Mouse (Mus musculus) v-Abl transformed pro-B cells (cell line): Measurements from ENCODE around the gene Sec22a.

Source experiments
- in situ Hi-C, 2 experiments: fragments of 400-800 bp; cut with MboI; formaldehyde crosslinking; loops; one replicate each; pipeline ENCODE4 v1.15.1; 2025; ENCODE audit not compliant: unreplicated experiment in 2 of 2

Sec22a gene

GRCm38 (mm10) chr16:35363150-35364062, at the start of gene Sec22a:
Gene Sec22a, minus strand, starts transcription at chr16:35363918.
- in situ Hi-C loops = loop anchor here (25.0 kb wide), 5 partner anchors 449 to 1649 kb away; partner anchors contain the start of genes Parp14 (in 1 of the 2) and Polq (in 1 of the 2)

GRCm38 (mm10) chr16:35406706-35407105, 43.0 kb upstream of the Sec22a start:
- in situ Hi-C loops = no loop called here

GRCm38 (mm10) chr16:35406166-35406565, 42.4 kb upstream of the Sec22a start:
- in situ Hi-C loops = no loop called here

GRCm38 (mm10) chr16:35405348-35406080, 41.8 kb upstream of the Sec22a start:
- in situ Hi-C loops = no loop called here

DNA sequence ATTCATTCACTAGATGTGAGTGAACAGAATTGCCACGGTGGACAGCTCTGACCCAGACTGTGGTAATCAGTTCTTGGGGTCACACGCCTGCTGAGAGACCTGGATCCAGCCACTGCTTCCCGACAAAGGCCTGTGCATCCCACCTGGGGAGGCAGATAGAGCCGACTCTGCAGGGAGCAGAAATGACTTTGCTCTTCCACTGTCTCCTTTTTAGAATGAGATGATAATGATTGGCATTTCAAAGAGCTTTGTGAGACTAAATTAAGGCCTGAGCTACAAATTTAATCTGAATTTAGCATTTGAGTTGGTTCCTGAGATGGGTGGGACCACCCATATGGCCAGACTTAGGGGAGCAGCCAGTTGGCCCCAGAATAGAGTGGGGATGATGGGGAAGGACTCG, 41.1 kb upstream of the Sec22a start:
- in situ Hi-C loops = no loop called here

GRCm38 (mm10) chr16:35403891-35404290, 40.2 kb upstream of the Sec22a start:
- in situ Hi-C loops = no loop called here

DNA sequence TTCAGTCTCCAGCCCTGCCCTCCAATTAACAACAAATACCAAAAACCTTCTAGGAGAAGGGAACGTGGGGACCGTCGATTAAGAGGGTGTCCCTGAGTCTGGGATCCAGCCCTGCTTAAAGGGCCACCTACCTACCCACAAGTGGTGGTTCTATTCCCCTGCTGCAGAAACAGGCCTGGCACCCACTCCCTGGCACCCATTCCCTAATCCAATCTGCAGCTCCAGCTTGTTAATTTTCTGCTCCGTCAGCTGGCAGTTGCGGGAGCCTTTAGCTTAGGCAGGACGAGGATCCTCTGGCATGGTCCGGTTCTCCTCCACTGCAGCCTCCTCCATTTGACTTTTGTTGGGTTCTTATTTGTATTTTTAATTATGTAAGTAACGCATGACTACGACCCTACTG, 39.6 kb upstream of the Sec22a start:
- in situ Hi-C loops = no loop called here

GRCm38 (mm10) chr16:35392813-35393212, 29.1 kb upstream of the Sec22a start:
- in situ Hi-C loops = no loop called here

DNA sequence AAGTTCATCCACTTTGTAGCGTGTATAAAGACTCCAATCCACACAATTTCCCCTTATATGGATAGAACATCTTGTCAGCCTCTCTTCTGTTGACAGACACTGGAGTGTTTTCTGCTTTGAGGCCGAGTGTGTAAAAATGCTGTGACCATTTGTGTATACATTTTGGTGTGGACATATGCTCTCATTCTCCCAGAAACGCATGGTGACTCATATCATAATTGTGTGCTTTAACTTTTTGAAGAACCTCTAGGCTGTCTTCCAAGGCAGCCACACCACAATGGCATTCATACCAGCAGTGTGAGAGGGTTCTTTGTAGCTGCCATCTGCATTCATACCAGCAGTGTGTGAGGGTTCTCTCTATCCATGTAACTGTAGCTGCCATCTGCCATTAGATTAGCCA, 21.9 kb upstream of the Sec22a start:
- in situ Hi-C loops = no loop called here

DNA sequence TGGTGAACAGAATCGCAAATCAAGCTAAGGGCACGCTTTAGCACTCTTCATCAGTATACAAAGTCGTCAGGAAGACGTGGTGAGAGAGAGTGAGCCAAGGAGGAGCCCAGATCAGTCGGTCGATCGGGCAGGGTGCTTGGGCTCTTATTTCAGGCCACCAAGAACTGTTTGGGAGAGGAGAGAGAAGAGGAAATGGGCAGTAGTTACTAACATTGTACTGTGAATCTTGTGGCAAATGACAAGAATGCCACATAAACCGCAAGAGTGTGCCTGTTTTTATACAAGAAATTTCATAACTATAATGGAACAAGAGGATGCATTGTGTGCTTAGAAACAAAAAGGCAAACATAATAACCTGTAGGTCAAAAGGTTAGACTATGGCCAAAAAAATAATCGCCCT, 16.3 kb upstream of the Sec22a start:
- in situ Hi-C loops = no loop called here

DNA sequence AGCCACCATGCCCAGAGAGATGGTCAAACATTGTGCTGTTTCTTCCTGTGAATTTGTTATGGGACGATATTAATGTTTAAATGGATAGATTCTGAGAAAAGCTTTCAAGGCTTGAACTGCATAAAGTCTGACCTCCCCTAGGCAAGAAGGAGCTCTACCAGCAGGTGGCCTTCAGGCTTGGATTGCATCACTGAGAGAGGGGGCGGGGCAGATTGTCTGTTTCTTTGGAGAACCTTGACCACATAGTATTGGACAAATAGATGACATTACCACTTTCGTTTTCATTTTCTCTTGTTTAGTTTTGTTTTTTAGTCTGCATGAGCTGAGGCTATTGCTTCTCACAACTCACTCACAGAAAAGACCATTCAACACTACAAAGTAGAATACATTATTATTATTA, 15.6 kb upstream of the Sec22a start:
- in situ Hi-C loops = no loop called here

DNA sequence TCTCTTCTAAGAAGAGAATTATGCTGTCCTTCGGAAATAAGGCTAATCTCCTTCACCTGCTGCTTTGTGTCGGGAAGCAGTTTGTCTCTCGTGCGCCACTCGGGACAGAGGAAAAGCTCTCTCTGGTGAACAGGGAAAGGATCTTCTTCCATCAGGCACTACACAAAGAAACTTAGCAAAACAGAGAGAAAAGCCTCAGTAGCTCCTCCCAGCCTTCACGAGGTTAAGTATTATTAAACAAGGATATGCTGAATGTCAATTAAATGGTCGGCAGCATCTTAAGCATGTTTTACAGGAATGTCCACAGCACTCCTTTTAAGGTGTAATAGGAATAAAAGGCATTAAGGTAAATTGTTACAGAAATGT, 328 bp upstream of the Sec22a start:
- in situ Hi-C loops = loop anchor here (25.0 kb wide), 5 partner anchors 448 to 1648 kb away; partner anchors contain the start of genes Parp14 (in 1 of the 2) and Polq (in 1 of the 2)

GRCm38 (mm10) chr16:35362221-35362620, 1.5 kb downstream of the Sec22a start:
- in situ Hi-C loops = loop anchor here (25.0 kb wide), 5 partner anchors 450 to 1650 kb away; partner anchors contain the start of genes Parp14 (in 1 of the 2) and Polq (in 1 of the 2)

GRCm38 (mm10) chr16:35360593-35360992, 3.1 kb downstream of the Sec22a start:
- in situ Hi-C loops = loop anchor here (25.0 kb wide), 5 partner anchors 452 to 1652 kb away; partner anchors contain the start of genes Parp14 (in 1 of the 2) and Polq (in 1 of the 2)

DNA sequence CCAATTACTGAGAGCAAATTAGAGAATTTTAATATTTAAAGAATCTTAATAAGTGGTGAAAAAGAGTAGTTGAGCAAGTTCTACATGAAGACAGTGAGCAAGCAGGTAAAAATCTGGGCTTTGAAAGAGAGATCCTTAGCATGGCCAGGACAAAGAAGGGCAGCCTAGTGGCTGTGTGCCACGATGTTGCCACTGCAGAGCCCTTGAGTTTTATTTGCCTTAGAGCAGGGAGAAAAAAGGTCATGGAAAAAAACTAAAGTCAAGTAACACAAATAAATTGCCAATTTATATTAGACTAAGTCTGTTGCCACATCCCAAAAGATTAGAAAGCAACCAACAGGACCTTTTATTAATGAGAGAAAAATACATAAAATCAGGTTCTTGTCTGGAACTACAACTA, 6.3 kb downstream of the Sec22a start:
- in situ Hi-C loops = loop anchor here (25.0 kb wide), 5 partner anchors 455 to 1655 kb away; partner anchors contain the start of genes Parp14 (in 1 of the 2) and Polq (in 1 of the 2)

DNA sequence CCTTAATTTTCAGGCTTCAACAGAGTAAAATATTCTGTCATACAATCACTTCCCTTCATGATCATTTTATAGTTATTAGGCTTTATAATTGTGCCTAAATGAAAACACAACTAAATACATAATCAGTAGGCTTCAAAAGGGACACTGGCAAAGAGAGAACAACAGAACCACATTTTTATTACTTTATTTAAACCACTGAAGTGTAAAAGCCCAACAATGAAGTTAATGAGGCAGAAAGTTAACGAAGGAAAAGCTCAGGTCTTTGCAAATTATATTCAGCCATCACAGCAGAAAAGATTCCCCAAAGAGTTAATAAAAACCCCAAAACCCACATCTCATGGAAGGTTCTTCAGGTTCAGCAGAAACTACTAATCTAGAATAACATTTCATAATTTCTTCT, 33.3 kb downstream of the Sec22a start:
- in situ Hi-C loops = no loop called here

GRCm38 (mm10) chr16:35319773-35320172, 43.9 kb downstream of the Sec22a start:
- in situ Hi-C loops = loop anchor here in 1 of 2 experiments (5.0 kb wide), 1 partner anchor 308 kb away; no protein-coding TSS in a partner anchor

GRCm38 (mm10) chr16:35319335-35319734, 44.4 kb downstream of the Sec22a start:
- in situ Hi-C loops = loop anchor here in 1 of 2 experiments (5.0 kb wide), 1 partner anchor 308 kb away; no protein-coding TSS in a partner anchor

- in situ Hi-C loops = loop anchor here in 1 of 2 experiments (5.0 kb wide), 1 partner anchor 309 kb away; no protein-coding TSS in a partner anchor
Measured at GRCm38 (mm10) chr16:35318397-35318796, 45.3 kb downstream of the Sec22a start.

- in situ Hi-C loops = loop anchor here in 1 of 2 experiments (5.0 kb wide), 1 partner anchor 310 kb away; no protein-coding TSS in a partner anchor
Measured at GRCm38 (mm10) chr16:35317460-35317859, 46.3 kb downstream of the Sec22a start.

DNA sequence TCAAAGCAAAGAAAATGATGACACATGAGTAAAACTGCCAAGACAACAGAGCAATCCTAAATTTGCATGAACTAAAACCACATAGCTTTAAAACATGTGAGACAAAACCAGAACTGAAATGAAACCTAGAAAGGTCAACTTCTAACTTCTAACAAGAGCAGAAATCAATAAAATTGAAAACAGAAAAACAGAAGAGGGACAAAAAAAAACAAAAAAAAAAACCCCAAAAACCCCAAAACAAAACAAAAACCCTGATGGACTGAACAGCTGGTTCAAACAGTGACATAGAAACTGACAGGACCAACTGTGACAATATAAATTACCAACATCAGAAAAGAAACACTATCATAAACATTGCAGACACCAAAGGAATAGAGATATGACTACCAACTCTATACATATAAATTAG, 46.9 kb downstream of the Sec22a start:
- in situ Hi-C loops = loop anchor here in 1 of 2 experiments (5.0 kb wide), 1 partner anchor 310 kb away; no protein-coding TSS in a partner anchor
